Mouse (Mus musculus): ENCODE data around the gene Gm10719. TPM values are rescaled to one million over a fixed set of nuclear protein-coding genes. Genes with fewer than 3 reads are reported as not detected.
"Not testable (repeated sequence)": the region's sequence is repeated elsewhere in the genome, so short reads cannot be mapped to it uniquely, and the experiment has no call there.

Gene Gm10719
- polyA plus RNA-seq, 1 experiment from 2014 or later = not detected

- not testable (repeated sequence) for H3K4me1 ChIP-seq (replicated peaks); H3K4me2 ChIP-seq; H3K27ac ChIP-seq (replicated peaks); H3K36me3 ChIP-seq; H3K9ac ChIP-seq; H3K27me3 ChIP-seq; H3K4me3 ChIP-seq; H3K9me3 ChIP-seq; ATAC-seq (ENCODE audit: low FRiP score, low read depth)
- WGBS = 67% methylated on average over 13 of the region's 16 CpGs
Measured at GRCm38 (mm10) chr9:3029276-3030000, 12.2 kb downstream of the Gm10719 start.

- H3K9ac ChIP-seq; H3K27me3 ChIP-seq; H3K27ac ChIP-seq (replicated peaks); H3K4me2 ChIP-seq; H3K4me3 ChIP-seq; H3K4me1 ChIP-seq (replicated peaks); H3K36me3 ChIP-seq; H3K9me3 ChIP-seq: not testable (repeated sequence)
- peak; percentile 51; the same call in 1 of the 2 replicates for ATAC-seq (ENCODE audit: low FRiP score, low read depth)
- WGBS = 67% methylated on average over 2 of the region's 10 CpGs
Measured at GRCm38 (mm10) chr9:3030677-3031318, 13.6 kb downstream of the Gm10719 start.

DNA sequence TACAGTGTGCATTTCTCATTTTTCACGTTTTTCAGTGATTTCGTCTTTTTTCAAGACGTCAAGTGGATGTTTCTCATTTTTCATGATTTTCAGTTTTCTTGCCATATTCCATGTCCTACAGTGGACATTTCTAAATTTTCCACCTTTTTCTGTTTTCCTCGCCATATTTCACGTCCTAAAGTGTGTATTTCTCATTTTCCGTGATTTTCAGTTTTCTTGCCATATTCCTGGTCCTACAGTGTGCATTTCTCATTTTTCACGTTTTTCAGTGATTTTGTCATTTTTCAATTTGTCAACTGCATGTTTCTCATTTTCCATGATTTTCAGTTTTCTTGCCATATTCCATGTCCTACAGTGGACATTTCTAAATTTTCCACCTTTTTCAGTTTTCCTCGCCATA, 17.1 kb downstream of the Gm10719 start, which contains the start of gene Gm17535:
Gene Gm17535, plus strand, starts transcription at position 301 of the 400 bp plus-strand sequence.
- not testable (repeated sequence) for H3K4me1 ChIP-seq (replicated peaks); H3K4me3 ChIP-seq; H3K27ac ChIP-seq (replicated peaks); H3K9me3 ChIP-seq; H3K9ac ChIP-seq; H3K27me3 ChIP-seq; H3K4me2 ChIP-seq; ATAC-seq (ENCODE audit: low FRiP score, low read depth); H3K36me3 ChIP-seq
- WGBS = 50% methylated on average over 1 of the region's 8 CpGs

DNA sequence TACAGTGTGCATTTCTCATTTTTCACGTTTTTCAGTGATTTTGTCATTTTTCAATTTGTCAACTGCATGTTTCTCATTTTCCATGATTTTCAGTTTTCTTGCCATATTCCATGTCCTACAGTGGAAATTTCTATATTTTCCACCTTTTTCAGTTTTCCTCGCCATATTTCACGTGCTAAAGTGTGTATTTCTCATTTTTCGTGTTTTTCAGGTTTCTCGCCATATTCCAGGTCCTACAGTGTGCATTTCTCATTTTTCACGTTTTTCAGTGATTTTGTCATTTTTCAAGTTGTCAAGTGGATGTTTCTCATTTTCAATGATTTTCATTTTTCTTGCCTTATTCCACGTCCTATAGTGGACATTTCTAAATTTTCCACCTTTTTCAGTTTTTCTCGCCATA, 19.4 kb downstream of the Gm10719 start, which contains the start of gene Gm10715:
Gene Gm10715, plus strand, starts transcription at position 301 of the 400 bp plus-strand sequence.
- not testable (repeated sequence) for H3K36me3 ChIP-seq; H3K9me3 ChIP-seq; H3K9ac ChIP-seq; H3K27me3 ChIP-seq; ATAC-seq (ENCODE audit: low FRiP score, low read depth); H3K27ac ChIP-seq (replicated peaks); H3K4me1 ChIP-seq (replicated peaks); H3K4me2 ChIP-seq; H3K4me3 ChIP-seq
- 81% methylated on average over 8 of the region's 8 CpGs for WGBS

- not testable (repeated sequence) for ATAC-seq (ENCODE audit: low FRiP score, low read depth); H3K27me3 ChIP-seq; H3K27ac ChIP-seq (replicated peaks); H3K4me3 ChIP-seq; H3K9ac ChIP-seq; H3K4me1 ChIP-seq (replicated peaks); H3K36me3 ChIP-seq; H3K9me3 ChIP-seq; H3K4me2 ChIP-seq
- WGBS = 69% methylated on average over 4 of the region's 4 CpGs
Measured at GRCm38 (mm10) chr9:3038161-3038560, 21.0 kb downstream of the Gm10719 start.

Small RNAs within 50 kb of the gene (microRNA-seq; reads per million reads assigned to microRNA genes)
- gene Mir101c = not detected

Other genes with a start within 250 kb of the Gm10719 start
- not detected in 2 replicates for gene Gm10722, start 16.5 kb upstream of the Gm10719 start, polyA plus RNA-seq (2015; fragmentation: Nextera tagmentation; extraction: Ambion mirVana)
- 0.25 TPM in 1 of 2 replicates, not detected in the other for gene Gm11168, start 14.1 kb upstream of the Gm10719 start, polyA plus RNA-seq (2015; fragmentation: Nextera tagmentation; extraction: Ambion mirVana)
- not detected in 2 replicates for gene Gm10721, start 4.3 kb upstream of the Gm10719 start, polyA plus RNA-seq (2015; fragmentation: Nextera tagmentation; extraction: Ambion mirVana)
- gene Gm10720, start 1.8 kb upstream of the Gm10719 start, polyA plus RNA-seq (2015; fragmentation: Nextera tagmentation; extraction: Ambion mirVana) = not detected in 2 replicates
- gene Gm10718, start 6.1 kb downstream of the Gm10719 start, polyA plus RNA-seq (2015; fragmentation: Nextera tagmentation; extraction: Ambion mirVana) = 0.96 and 1.2 TPM in 2 replicates
- gene Gm10717, start 8.0 kb downstream of the Gm10719 start, polyA plus RNA-seq (2015; fragmentation: Nextera tagmentation; extraction: Ambion mirVana) = 0.48 TPM in 1 of 2 replicates, not detected in the other
- not detected in 2 replicates for gene Gm17535, start 17.2 kb downstream of the Gm10719 start, polyA plus RNA-seq (2015; fragmentation: Nextera tagmentation; extraction: Ambion mirVana)
- not detected in 2 replicates for gene Gm10715, start 19.5 kb downstream of the Gm10719 start, polyA plus RNA-seq (2015; fragmentation: Nextera tagmentation; extraction: Ambion mirVana)

All from hindbrain, embryonic 15.5 days (tissue).